Mouse (Mus musculus) heart, postnatal 0 days (tissue): ENCODE measurements at regions not wholly inside any gene's neighbourhood (a gene's known extent, or its start where the extent isn't known, plus 50 kb on each side); places are given as distances from the start of the nearest gene placed in this dataset.

Experiments
- ATAC-seq: fragments of 200-750 bp; cut with Nextera tagmentation; 2 replicates; pipeline ENCODE4 v1.8.0; 2017; ENCODE audit warnings: low read depth, moderate number of reproducible peaks, moderate library complexity; ENCODE audit not compliant: insufficient read depth
- DNase-seq: peaks from one replicate; pipeline ENCODE4 v3.0.0-alpha.2; 2016; ENCODE audit warnings: low spot score
- H3K27ac ChIP-seq: fragments of 300-500 bp; sonication (generic); 2 replicates; pipeline ENCODE4 v1.5.1; 2014; ENCODE audit warnings: low read depth, mild to moderate bottlenecking
- H3K27me3 ChIP-seq: fragments of 300-500 bp; sonication (generic); 2 replicates; pipeline ENCODE4 v1.6.1; 2014; ENCODE audit warnings: low read length, mixed read lengths; ENCODE audit not compliant: control insufficient read depth, insufficient read depth
- H3K36me3 ChIP-seq: fragments of 300-500 bp; sonication (generic); replicated peaks from 2 replicates; pipeline ENCODE4 v1.6.1; 2014; ENCODE audit warnings: low read length, mixed read lengths; ENCODE audit not compliant: control insufficient read depth, insufficient read depth
- H3K4me1 ChIP-seq: fragments of 300-500 bp; sonication (generic); 2 replicates; pipeline ENCODE4 v1.6.1; 2014; ENCODE audit warnings: antibody characterized with exemption; ENCODE audit not compliant: control insufficient read depth, insufficient read depth
- H3K4me2 ChIP-seq: fragments of 300-500 bp; sonication (generic); 2 replicates; pipeline ENCODE4 v1.6.1; 2014; ENCODE audit warnings: low read depth, mild to moderate bottlenecking, low read length, moderate library complexity
- H3K4me3 ChIP-seq: fragments of 300-500 bp; sonication (generic); 2 replicates; pipeline ENCODE4 v1.5.1; 2014; ENCODE audit warnings: low read depth, low read length
- H3K9ac ChIP-seq: fragments of 300-500 bp; sonication (generic); replicated peaks from 2 replicates; pipeline ENCODE4 v1.6.1; 2014; ENCODE audit warnings: low read depth, low read length, mixed read lengths
- H3K9me3 ChIP-seq: fragments of 300-500 bp; sonication (generic); replicated peaks from 2 replicates; pipeline ENCODE4 v1.6.1; 2016; ENCODE audit warnings: low read length; ENCODE audit not compliant: control insufficient read depth
- CTCF ChIP-seq: IDR thresholded peaks from 2 replicates; pipeline ENCODE4 v1.5.1; 2016; ENCODE audit warnings: antibody characterized with exemption, control low read depth, low read depth
- EP300 ChIP-seq: IDR thresholded peaks from 2 replicates; pipeline ENCODE4 v1.6.1; 2016; ENCODE audit warnings: antibody characterized with exemption, low read depth
- WGBS: fragments of 180-500 bp; shearing (Covaris S2); extraction: QIAGEN DNeasy Blood & Tissue Kit; methylation state at CpG from one replicate; pipeline ENCODE4 v1.1.7; 2014; 5-methylcytosine and 5-hydroxymethylcytosine counted together

GRCm38 (mm10) chr3:159689743-159690142 is 90.8 kb downstream of the Rpe65 start:
- ATAC-seq (no peak), DNase-seq (no peak)
- no peaks in the 10 kb centered on the region for H3K36me3 ChIP-seq
- H3K27me3 ChIP-seq = no peaks in the 10 kb centered on the region
- H3K9ac ChIP-seq = no peak overlapping the region
- H3K4me3 ChIP-seq = no peak overlapping the region
- no peaks in the 10 kb centered on the region for H3K4me1 ChIP-seq
- TF ChIP-seq EP300 (no peak), CTCF (no peak)
- no peak overlapping the region for H3K4me2 ChIP-seq
- no peak overlapping the region for H3K27ac ChIP-seq
- no peaks in the 10 kb centered on the region for H3K9me3 ChIP-seq

- Histone ChIP-seq H3K4me2 (no peak overlapping the region), H3K36me3 (no peaks in the 10 kb centered on the region), H3K9me3 (no peaks in the 10 kb centered on the region), H3K27ac (no peak overlapping the region), H3K4me1 (no peaks in the 10 kb centered on the region), H3K27me3 (no peaks in the 10 kb centered on the region), H3K9ac (no peak overlapping the region), H3K4me3 (no peak overlapping the region)
- DNase-seq (peak; percentile 27), ATAC-seq (peak; percentile 67)
- WGBS = 28% methylated on average over 2 of the region's 2 CpGs
- TF ChIP-seq CTCF = peak; percentile 73
- no peak for TF ChIP-seq EP300
These were observed 114.9 kb upstream of the Wls start for GRCm38 (mm10) chr3:159724340-159725119.

DNA sequence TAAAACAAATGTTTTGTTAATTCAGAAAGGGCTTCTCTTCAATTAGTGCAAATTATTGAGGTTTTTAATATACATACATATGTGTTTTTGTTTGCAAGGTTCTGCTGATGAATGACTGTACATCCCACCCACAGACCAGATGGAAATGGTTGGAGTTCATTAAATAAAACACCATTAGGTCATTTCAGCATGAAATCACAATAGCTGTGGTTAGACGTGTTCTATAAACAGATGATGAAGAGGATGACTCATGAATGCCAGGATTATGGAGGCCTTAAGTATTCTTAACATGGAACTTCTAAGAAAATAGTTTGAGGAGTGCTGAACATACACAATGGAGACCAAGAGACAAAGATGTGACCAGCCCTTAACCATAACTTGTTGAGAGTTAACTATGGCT is 107.3 kb upstream of the Wls start:
- Histone ChIP-seq H3K4me1 (no peaks in the 10 kb centered on the region), H3K9ac (no peak overlapping the region), H3K36me3 (no peaks in the 10 kb centered on the region), H3K27ac (no peak overlapping the region), H3K27me3 (no peaks in the 10 kb centered on the region), H3K4me2 (no peak overlapping the region), H3K4me3 (no peak overlapping the region), H3K9me3 (no peaks in the 10 kb centered on the region)
- no peak for TF ChIP-seq CTCF
- WGBS = 61% methylated on average over 1 of the region's 1 CpGs
- ATAC-seq (no peak), DNase-seq (no peak)

- Histone ChIP-seq H3K27ac (no peak overlapping the region), H3K36me3 (no peaks in the 10 kb centered on the region), H3K4me3 (no peak overlapping the region), H3K4me1 (no peaks in the 10 kb centered on the region), H3K9ac (no peak overlapping the region), H3K4me2 (no peak overlapping the region), H3K9me3 (no peaks in the 10 kb centered on the region), H3K27me3 (no peaks in the 10 kb centered on the region)
- ATAC-seq (no peak), DNase-seq (no peak)
- TF ChIP-seq EP300 (no peak), CTCF (no peak)
These were observed 106.3 kb upstream of the Wls start for GRCm38 (mm10) chr3:159733141-159733540.

GRCm38 (mm10) chr3:159734547-159734946 is 104.9 kb upstream of the Wls start:
- WGBS = 93% methylated on average over 1 of the region's 1 CpGs

GRCm38 (mm10) chr3:159736070-159736469 is 103.4 kb upstream of the Wls start:
- TF ChIP-seq EP300 (no peak), CTCF (no peak)
- Histone ChIP-seq H3K4me2 (no peak overlapping the region), H3K4me1 (no peaks in the 10 kb centered on the region), H3K27me3 (no peaks in the 10 kb centered on the region), H3K36me3 (no peaks in the 10 kb centered on the region), H3K9ac (no peak overlapping the region), H3K9me3 (no peaks in the 10 kb centered on the region), H3K4me3 (no peak overlapping the region), H3K27ac (no peak overlapping the region)
- ATAC-seq (no peak), DNase-seq (no peak)
- 19% methylated on average over 1 of the region's 1 CpGs for WGBS

More at GRCm38 (mm10) chr3:159734547-159734946, 104.9 kb upstream of the Wls start:
- Histone ChIP-seq H3K27me3 (no peaks in the 10 kb centered on the region), H3K27ac (no peak overlapping the region), H3K4me3 (no peak overlapping the region), H3K36me3 (no peaks in the 10 kb centered on the region), H3K4me1 (no peaks in the 10 kb centered on the region), H3K4me2 (no peak overlapping the region), H3K9ac (no peak overlapping the region), H3K9me3 (no peaks in the 10 kb centered on the region)
- TF ChIP-seq CTCF (no peak), EP300 (no peak)
- DNase-seq (no peak), ATAC-seq (no peak)
